Mouse (Mus musculus): ENCODE measurements around the gene Cenpq. TPM values are rescaled to one million over a fixed set of nuclear protein-coding genes. Genes with fewer than 3 reads are reported as not detected.

Gene Cenpq
- total RNA-seq, 2 experiments from 2014 or later, result 22.5 to 54.5 TPM

DNA sequence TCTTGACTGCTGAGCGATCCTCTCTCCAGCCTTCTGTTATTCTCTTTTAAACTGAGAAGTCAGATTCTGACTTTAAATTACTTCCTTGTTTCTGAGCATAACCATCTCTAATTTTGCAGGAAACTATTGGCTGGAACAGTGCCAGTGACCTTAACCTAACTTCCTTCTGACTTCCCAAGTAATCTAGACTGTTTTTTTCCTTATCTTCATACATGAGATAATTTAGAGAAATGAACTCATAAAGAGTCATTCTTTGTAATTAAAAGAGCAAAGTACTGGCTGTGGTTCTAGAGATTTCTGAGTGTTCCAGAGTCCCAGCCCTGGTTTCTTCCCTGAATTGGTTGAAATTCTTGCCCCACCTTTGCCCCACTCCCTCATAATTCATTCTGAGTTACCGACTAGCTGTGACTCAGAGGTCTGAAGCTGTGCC is 61.2 kb downstream of the Cenpq start:
- no peak for ATAC-seq (replicated peaks; ENCODE audit: low FRiP score, poor library complexity, severe bottlenecking)

Other genes starting within 250 kb of the Cenpq start
- not detected in 2 replicates for gene Esp1, start 207.9 kb downstream of the Cenpq start, total RNA-seq (2015; ENCODE audit: low replicate concordance)
- not detected in 2 replicates for gene Esp1, start 207.9 kb downstream of the Cenpq start, total RNA-seq (2017; ENCODE audit: low replicate concordance)
- 1.0 TPM in 1 of 2 replicates, not detected in the other for gene Crisp2, start 128.0 kb downstream of the Cenpq start, total RNA-seq (2015; ENCODE audit: low replicate concordance)
- 3.7 and 5.9 TPM in 2 replicates for gene Crisp2, start 128.0 kb downstream of the Cenpq start, total RNA-seq (2017; ENCODE audit: low replicate concordance)
- gene Rhag, start 123.9 kb downstream of the Cenpq start, total RNA-seq (2015; ENCODE audit: low replicate concordance), result 918 and 923 TPM in 2 replicates
- 744 and 814 TPM in 2 replicates for gene Rhag, start 123.9 kb downstream of the Cenpq start, total RNA-seq (2017; ENCODE audit: low replicate concordance)
- 0.84 and 2.3 TPM in 2 replicates for gene 9130008F23Rik, start 54.5 kb downstream of the Cenpq start, total RNA-seq (2015; ENCODE audit: low replicate concordance)
- not detected in 2 replicates for gene 9130008F23Rik, start 54.5 kb downstream of the Cenpq start, total RNA-seq (2017; ENCODE audit: low replicate concordance)
- gene Glyatl3, start 20.7 kb downstream of the Cenpq start, total RNA-seq (2015; ENCODE audit: low replicate concordance), result 5.4 TPM in 1 of 2 replicates, not detected in the other
- gene Glyatl3, start 20.7 kb downstream of the Cenpq start, total RNA-seq (2017; ENCODE audit: low replicate concordance), result not detected in 2 replicates
- 9.0 and 10.0 TPM in 2 replicates for gene Mut, start 362 bp downstream of the Cenpq start, total RNA-seq (2015; ENCODE audit: low replicate concordance)
- gene Mut, start 362 bp downstream of the Cenpq start, total RNA-seq (2017; ENCODE audit: low replicate concordance), result 7.4 and 18.7 TPM in 2 replicates

Measured in erythroblast, adult 5-6 weeks (primary cell).